Mouse (Mus musculus) brain, embryonic 14.5 days (tissue): ENCODE data around the gene Nek2.

Source experiments
- CTCF ChIP-seq: fragments of 200-500 bp; IDR thresholded peaks from 2 replicates; pipeline ENCODE4 v1.5.1; 2012; ENCODE audit warnings: inconsistent platforms, mild to moderate bottlenecking, moderate library complexity, borderline replicate concordance; ENCODE audit not compliant: insufficient read depth, insufficient read length; ENCODE audit errors: extremely low read depth
- POLR2A ChIP-seq: fragments of 200-500 bp; IDR thresholded peaks from 2 replicates; pipeline ENCODE4 v1.6.1; 2012; ENCODE audit warnings: mild to moderate bottlenecking, inconsistent platforms, borderline replicate concordance; ENCODE audit not compliant: poor library complexity, insufficient read depth, insufficient read length, severe bottlenecking; ENCODE audit errors: extremely low read depth

DNA sequence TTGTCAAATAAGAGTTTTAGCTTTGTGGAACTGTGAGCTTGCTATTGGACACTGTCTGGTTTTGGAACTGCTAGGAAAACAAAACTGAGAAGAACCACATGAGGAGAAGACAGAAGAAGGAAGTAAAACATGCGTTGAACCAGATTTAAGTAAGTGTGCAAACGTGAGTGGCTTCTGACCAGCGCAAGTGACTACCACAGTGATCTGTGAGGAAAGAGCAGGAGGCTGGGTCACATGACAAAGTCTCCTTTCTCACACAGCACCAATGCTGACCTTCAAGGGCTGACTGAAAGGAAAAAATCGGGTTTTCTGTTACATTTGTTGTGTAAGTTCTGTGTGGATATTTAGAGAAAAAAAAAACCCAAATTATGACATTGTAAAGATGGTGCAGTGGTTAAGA is 28.3 kb downstream of the Nek2 start:
- TF ChIP-seq CTCF (no peak), POLR2A (no peak)
